Mouse (Mus musculus) cerebellum, adult 2 months (tissue): ENCODE measurements around the gene Trim65.

Experiments used
- CTCF ChIP-seq: fragments of 200-500 bp; IDR thresholded peaks from 2 replicates; pipeline ENCODE4 v1.5.1; 2011; ENCODE audit warnings: low read depth, mild to moderate bottlenecking, control low read depth, low read length, moderate library complexity, borderline replicate concordance; ENCODE audit not compliant: insufficient read depth
- POLR2A ChIP-seq: fragments of 200-500 bp; IDR thresholded peaks from 2 replicates; pipeline ENCODE4 v1.6.1; 2011; ENCODE audit warnings: low read length, control low read depth, borderline replicate concordance; ENCODE audit not compliant: insufficient read depth

- TF ChIP-seq CTCF (no peak), POLR2A (no peak)
These were observed 56.4 kb downstream of the Trim65 start for GRCm38 (mm10) chr11:116074436-116074991.
